Mouse (Mus musculus) bone marrow macrophage, adult 2 months (primary cell): ENCODE data around the gene Btg1.

Experiments used
- CTCF ChIP-seq: IDR thresholded peaks from 2 replicates; pipeline ENCODE4 v1.5.1; 2012; ENCODE audit warnings: low read depth, mild to moderate bottlenecking, low read length, moderate library complexity
- POLR2A ChIP-seq: IDR thresholded peaks from 2 replicates; pipeline ENCODE4 v1.6.1; 2012; ENCODE audit warnings: mild to moderate bottlenecking, low read depth, low read length, borderline replicate concordance

DNA sequence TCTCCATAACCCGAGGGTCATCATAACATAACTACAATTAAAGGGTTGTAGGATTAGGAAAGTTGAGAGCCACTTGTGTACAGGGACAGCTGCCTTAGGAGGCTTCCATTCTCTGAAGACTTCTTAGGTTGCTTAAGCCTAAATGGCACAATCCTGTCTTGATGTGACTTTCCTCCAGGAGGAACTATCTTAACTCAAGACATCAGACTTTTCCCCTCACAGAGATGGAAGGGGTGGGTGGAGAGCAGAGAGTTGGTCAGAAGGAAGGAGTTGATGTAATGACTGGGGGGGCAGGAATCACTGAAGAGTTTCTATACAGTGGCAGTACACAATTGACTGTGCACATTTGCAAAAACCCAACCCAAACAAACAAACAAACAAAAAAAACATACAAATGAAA lies 28.4 kb downstream of the Btg1 start:
- TF ChIP-seq CTCF (no peak), POLR2A (no peak)
